Mouse (Mus musculus) spleen, embryonic (tissue): ENCODE measurements around the gene Faap100.

ENCODE experiments used
- CTCF ChIA-PET: fragments of 350-600 bp; sonication (Branson Sonifier 250); formaldehyde crosslinking; loops from one replicate; lab custom pipeline; 2022; lab: Charles Lee

The Faap100 gene

GRCm38 (mm10) chr11:120377337-120377736, 1.2 kb downstream of the Faap100 start:
- CTCF ChIA-PET, result no interaction called here

GRCm38 (mm10) chr11:120376302-120377160, 2.0 kb downstream of the Faap100 start:
- CTCF ChIA-PET, result interaction anchor here (0.6 to 0.8 kb wide), 2 partner anchors 12 to 34 kb away, joined by 3 to 4 read pairs; no protein-coding TSS in a partner anchor

- CTCF ChIA-PET, result interaction anchor here (0.8 kb wide), 1 partner anchor 33 kb away, joined by 3 read pairs; no protein-coding TSS in a partner anchor
Observed at GRCm38 (mm10) chr11:120375324-120375723, 3.2 kb downstream of the Faap100 start.

GRCm38 (mm10) chr11:120373820-120374586, 4.6 kb downstream of the Faap100 start:
- CTCF ChIA-PET, result interaction anchor here (0.6 kb wide), 1 partner anchor 1967 kb away, joined by 5 read pairs; no protein-coding TSS in a partner anchor

- CTCF ChIA-PET, result no interaction called here
Observed at GRCm38 (mm10) chr11:120373025-120373424, 5.5 kb downstream of the Faap100 start.

GRCm38 (mm10) chr11:120369656-120370055, 8.9 kb downstream of the Faap100 start:
- CTCF ChIA-PET, result interaction anchor here (0.5 to 1.3 kb wide), 5 partner anchors 15 to 429 kb away, joined by 3 to 4 read pairs (median 3); no protein-coding TSS in a partner anchor

- CTCF ChIA-PET, result no interaction called here
Observed at GRCm38 (mm10) chr11:120366443-120367027, 12.0 kb downstream of the Faap100 start.

GRCm38 (mm10) chr11:120362891-120363290, 15.7 kb downstream of the Faap100 start:
- CTCF ChIA-PET, result no interaction called here

- CTCF ChIA-PET, result no interaction called here
Observed at GRCm38 (mm10) chr11:120361295-120361694, 17.3 kb downstream of the Faap100 start, which contains the start of gene Fscn2. Gene Fscn2, plus strand, starts transcription at chr11:120361534.

GRCm38 (mm10) chr11:120360755-120361154, 17.8 kb downstream of the Faap100 start:
- CTCF ChIA-PET, result interaction anchor here (0.5 kb wide), 1 partner anchor 23 kb away, joined by 3 read pairs; no protein-coding TSS in a partner anchor

GRCm38 (mm10) chr11:120360062-120360461, 18.5 kb downstream of the Faap100 start:
- CTCF ChIA-PET, result no interaction called here

GRCm38 (mm10) chr11:120359391-120359790, 19.2 kb downstream of the Faap100 start:
- CTCF ChIA-PET, result no interaction called here

GRCm38 (mm10) chr11:120357791-120358401, 20.7 kb downstream of the Faap100 start:
- CTCF ChIA-PET, result no interaction called here

- CTCF ChIA-PET, result no interaction called here
Observed at GRCm38 (mm10) chr11:120356900-120357299, 21.7 kb downstream of the Faap100 start.

- CTCF ChIA-PET, result no interaction called here
Observed at GRCm38 (mm10) chr11:120356319-120356840, 22.2 kb downstream of the Faap100 start.

- CTCF ChIA-PET, result no interaction called here
Observed at GRCm38 (mm10) chr11:120355277-120356039, 23.1 kb downstream of the Faap100 start.

GRCm38 (mm10) chr11:120354304-120355276, 24.0 kb downstream of the Faap100 start:
- CTCF ChIA-PET, result interaction anchor here (0.6 to 1.1 kb wide), 3 partner anchors 14 to 422 kb away, joined by 3 to 4 read pairs (median 3); no protein-coding TSS in a partner anchor

GRCm38 (mm10) chr11:120353500-120354303, 24.9 kb downstream of the Faap100 start:
- CTCF ChIA-PET, result interaction anchor here (0.6 to 1.1 kb wide), 3 partner anchors 13 to 423 kb away, joined by 3 to 4 read pairs (median 3); no protein-coding TSS in a partner anchor
